Mouse (Mus musculus): ENCODE data around the gene Piezo1.

- TF ChIP-seq CTCF (conservative IDR thresholded peaks at IDR 0.05; ENCODE audit: low read length) (no peak; the same call in 1 of the 2 replicates), NANOG (IDR thresholded peaks at IDR 0.05; ENCODE audit: borderline replicate concordance, low read length) (no peak), POU5F1 (IDR thresholded peaks at IDR 0.05; ENCODE audit: borderline replicate concordance, low read length) (no peak)
These were observed 7.7 kb upstream of the Piezo1 start for GRCm38 (mm10) chr8:122558671-122559349.

Measured in E14TG2a.4 (cell line).